Mouse (Mus musculus) heart, postnatal 0 days (tissue): ENCODE results near the gene Cacna2d1.

Source experiments
- CTCF ChIP-seq: IDR thresholded peaks from 2 replicates; pipeline ENCODE4 v1.5.1; 2016; ENCODE audit warnings: antibody characterized with exemption, control low read depth, low read depth
- EP300 ChIP-seq: IDR thresholded peaks from 2 replicates; pipeline ENCODE4 v1.6.1; 2016; ENCODE audit warnings: antibody characterized with exemption, low read depth

DNA sequence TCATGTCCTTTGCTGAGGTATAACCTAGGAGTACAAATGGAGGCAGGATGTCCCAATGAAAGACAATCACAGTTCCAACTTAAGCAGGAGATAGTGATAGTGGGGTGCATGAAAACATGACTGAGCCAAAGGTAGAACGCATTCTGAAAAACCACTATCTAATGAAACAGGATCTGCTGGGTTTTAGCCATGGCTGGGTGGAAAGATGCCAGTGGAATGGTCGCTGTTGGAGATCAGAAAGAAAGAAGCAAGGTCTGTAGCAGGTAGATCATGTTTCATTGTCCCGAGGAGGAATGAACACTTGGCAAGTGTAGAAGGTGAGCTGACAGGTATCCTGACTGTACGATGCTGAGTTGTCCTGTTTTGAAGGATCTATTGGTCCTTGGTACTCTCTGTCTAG lies 7.6 kb downstream of the Cacna2d1 start:
- TF ChIP-seq EP300 (no peak), CTCF (no peak)
